Mouse (Mus musculus): Measurements from ENCODE around the gene Myod1.

Gene Myod1

DNA sequence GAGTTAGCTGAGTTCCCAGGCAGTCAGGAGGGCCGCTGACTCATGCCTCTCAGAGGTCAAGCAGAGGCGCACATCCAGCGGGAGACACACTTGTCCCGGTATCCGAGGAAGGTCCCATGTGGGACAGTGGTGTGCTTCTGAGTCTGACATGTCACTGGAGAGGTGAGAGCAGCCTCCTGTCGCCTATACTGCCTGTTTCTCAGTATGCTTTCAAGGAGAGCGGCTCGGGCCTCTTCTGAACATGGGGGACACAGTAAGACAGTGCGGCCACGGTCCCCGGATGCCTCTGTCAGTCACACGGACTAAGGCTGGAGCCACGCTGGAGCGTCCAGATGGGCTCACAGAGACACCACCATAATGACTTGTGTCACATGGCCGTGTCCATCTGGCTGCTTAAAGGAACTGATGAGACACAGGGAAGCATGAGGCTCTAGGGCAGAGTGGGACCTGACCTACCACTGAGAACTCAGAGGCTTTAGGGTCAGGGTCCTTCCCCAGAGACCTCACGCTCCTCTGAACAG lies 41.9 kb downstream of the Myod1 start:
- no peak for DNase-seq

DNA sequence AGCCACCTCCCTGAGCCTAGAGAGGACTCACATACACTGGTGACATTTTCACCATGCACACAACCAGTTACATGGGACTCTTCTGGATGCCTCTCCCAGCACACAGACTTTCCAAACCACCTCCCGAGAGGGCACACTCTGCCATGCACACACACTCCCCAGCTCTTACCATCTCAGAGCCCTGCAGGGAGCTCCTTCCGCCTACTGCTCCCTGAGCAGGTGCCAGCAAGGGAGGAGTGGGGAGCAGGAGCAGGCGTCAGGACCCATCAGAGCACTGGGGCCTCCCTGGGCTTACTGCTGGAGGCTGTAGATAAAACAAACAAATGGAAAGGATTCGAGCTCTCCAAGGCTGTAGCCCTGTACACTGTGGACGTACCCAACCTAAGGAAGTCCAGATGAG lies 45.3 kb downstream of the Myod1 start:
- no peak for DNase-seq

DNA sequence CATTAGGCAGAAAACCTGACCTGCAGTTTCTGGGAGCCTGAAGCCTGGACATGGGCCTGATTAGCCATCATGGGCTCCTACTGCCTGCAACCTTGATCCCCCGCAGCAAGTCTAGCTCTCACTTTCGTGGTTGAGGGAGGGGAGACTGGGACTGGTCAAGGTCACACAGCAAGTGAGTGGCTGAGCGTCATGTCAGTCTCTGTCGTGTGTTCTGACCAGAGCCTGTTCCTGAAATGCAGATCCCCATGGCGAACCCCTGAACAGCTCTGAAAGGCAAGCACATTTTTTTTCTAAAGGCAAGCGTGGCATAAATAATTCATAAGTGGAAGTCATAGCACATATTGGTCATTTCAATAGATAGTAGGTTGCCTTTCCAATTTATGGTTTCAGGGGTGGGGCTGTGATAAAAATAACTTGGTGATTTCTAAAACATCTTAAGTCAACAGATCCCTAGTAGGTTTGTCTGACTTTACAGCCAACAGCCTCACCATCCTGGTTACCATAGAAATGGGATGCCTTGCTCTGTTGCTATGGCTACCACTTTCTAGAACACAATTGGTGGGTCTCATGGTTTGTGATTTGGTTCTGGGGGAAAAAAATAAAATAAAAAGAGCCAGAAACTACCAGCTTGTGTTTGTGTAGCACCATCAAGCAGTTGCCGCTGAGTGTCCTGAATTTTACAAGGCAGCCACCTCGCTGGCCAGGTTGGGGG lies 45.9 kb downstream of the Myod1 start:
- DNase-seq, result no peak

DNA sequence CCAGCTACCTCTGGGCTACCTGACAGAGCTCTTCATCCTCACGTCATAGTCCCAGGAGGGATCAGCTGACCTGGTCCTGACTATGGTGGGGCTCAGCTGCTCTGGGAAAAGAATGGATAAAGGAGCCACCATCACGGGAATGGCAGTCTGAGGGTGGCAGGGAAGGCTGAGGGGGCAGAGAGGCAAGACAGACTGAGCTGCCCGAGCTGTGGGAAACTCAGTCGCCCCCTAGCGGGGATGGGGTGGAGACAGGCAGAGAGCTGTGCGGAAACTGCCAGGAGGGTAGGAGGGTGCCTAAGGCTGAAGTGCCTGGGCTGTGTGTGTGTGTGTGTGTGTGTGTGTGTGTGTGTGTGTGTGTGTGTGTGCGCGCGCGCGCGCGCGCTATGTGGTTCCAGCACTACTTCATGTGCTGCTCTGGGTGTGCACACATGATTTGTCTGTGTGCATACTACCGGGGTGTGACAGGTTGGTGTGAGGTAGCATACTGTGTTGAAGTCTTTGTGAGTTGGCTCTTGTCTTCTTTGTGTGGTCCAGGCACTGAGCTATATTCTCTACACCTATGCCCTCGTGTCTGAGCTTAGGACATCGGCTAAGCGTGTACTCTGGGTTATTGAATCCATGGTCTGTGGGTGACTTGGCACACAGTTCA lies 46.6 kb downstream of the Myod1 start:
- DNase-seq, result no peak

DNA sequence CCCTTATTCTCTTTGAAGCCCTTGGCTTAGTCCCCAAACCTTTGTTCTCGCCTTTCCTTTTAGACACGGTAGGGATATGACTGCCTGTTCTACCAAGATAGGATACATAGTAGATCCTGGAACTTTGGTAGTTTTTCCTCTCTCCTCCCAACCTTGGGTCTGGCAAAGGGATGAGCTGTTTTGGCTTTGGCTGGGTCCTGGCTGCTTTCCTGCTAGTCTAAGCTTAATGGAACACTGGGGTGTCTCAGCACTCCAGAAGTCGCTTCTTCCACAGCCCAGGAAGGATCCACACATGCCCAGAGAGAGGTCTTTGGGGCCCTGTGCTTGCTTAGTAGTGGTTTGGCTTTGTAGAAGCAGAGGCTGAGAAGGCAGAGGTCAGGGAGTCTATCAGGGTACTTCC lies 47.7 kb downstream of the Myod1 start:
- DNase-seq, result no peak

DNA sequence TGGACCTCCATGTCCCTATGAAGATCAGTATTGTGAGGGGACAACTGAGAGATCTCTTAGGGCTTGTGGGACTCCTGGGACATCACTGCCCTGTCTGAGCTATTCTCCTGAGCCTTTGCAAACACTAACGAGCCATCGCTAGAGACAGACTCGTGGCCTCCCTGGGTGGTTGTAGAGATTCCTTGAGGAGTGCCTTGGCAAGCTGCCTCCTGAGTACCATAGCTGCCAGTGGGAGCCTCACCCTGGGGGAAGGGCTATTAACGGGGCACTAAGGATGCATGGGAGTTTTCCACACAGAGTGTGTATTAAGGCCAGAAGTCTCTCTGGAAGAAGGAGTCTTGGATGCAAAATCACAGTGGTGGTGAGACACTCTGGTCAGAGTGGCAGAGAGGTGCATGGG lies 48.7 kb downstream of the Myod1 start:
- no peak for DNase-seq
